25 mouse cellular contexts compared by ENCODE assay signal in the genomic region with DNA sequence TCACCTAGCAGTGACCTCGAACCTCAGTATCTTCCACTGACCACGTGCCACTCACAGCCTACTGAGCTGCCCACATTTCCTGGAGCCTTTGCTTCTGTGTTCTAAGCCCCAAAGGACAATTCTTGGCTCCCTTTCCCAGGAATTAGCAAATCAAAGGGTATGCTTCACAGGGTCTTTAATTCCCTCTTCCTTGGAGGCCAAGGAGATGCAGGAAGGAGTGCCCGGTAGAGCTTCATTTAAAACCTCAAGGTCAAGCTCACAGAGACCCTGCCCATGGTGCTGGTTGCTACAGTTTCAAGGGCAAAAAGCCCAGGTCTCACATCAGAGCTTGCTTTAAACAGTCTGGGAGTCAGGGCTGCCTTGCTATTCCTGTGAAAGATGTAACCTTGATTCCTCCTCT.
"Had no signal": no experiment of that assay in that cellular context is flagged by ENCODE, and none has a peak within 500 bp of the region (broad histone marks: within the 10 kb centered on the region; RNA-seq: fewer than 3 reads in every experiment).

No protein-coding gene starts in this region.

- H3K9me3 ChIP-seq: heart, embryonic 10.5 days; heart, embryonic 12.5 days; hindbrain, embryonic 10.5 days; hindbrain, embryonic 12.5 days; intestine, embryonic 15.5 days; limb, embryonic 10.5 days; limb, embryonic 12.5 days; liver, embryonic 13.5 days had no signal

- H3K4me3 ChIP-seq: heart, embryonic 10.5 days; heart, embryonic 12.5 days; hindbrain, embryonic 10.5 days; hindbrain, embryonic 12.5 days; intestine, embryonic 15.5 days; layer of hippocampus, adult 2 months; left cerebral cortex, adult 2 months; limb, embryonic 10.5 days; limb, embryonic 12.5 days; liver, embryonic 13.5 days had no signal

- H3K4me1 ChIP-seq: intestine, embryonic 15.5 days; liver, embryonic 13.5 days had no signal

- H3K27me3 ChIP-seq: heart, embryonic 12.5 days; hindbrain, embryonic 12.5 days; intestine, embryonic 15.5 days; liver, embryonic 13.5 days had no signal

- H3K27ac ChIP-seq: heart, embryonic 10.5 days; hindbrain, embryonic 10.5 days; hindbrain, embryonic 12.5 days; hindbrain, embryonic 14.5 days; intestine, embryonic 15.5 days; layer of hippocampus, adult 2 months; left cerebral cortex, adult 2 months; limb, embryonic 10.5 days; limb, embryonic 12.5 days; liver, embryonic 13.5 days had no signal

- H3K9ac ChIP-seq: heart, embryonic 12.5 days; hindbrain, embryonic 12.5 days; hindbrain, embryonic 14.5 days; intestine, embryonic 15.5 days; limb, embryonic 12.5 days; liver, embryonic 13.5 days had no signal

- ATAC-seq: hindbrain, embryonic 16.5 days; inflammation-experienced regulatory T-cells, adult 6 months; intestine, embryonic 15.5 days; intestine, postnatal 0 days had no signal

- H3K36me3 ChIP-seq: heart, embryonic 10.5 days; heart, embryonic 12.5 days; hindbrain, embryonic 10.5 days; hindbrain, embryonic 12.5 days; intestine, embryonic 15.5 days; limb, embryonic 10.5 days; limb, embryonic 12.5 days; liver, embryonic 13.5 days had no signal

- DNase-seq: gastrocnemius, postnatal 14 days; gastrocnemius, postnatal 36 days; heart, adult 18-20 months; heart, postnatal 10 days; heart, postnatal 4 days; kidney, adult 18-20 months; kidney, adult 8-10 months; kidney, postnatal 10 days; kidney, postnatal 25 days; kidney, postnatal 4 days; liver; liver, embryonic 13.5 days had no signal
